Mouse (Mus musculus) kidney, adult 8-10 months (tissue): ENCODE measurements around the gene Best1.

Experiments used
- DNase-seq, 2 experiments: peaks; one replicate each; pipeline ENCODE4 v3.0.0; 2022

Best1 gene

DNA sequence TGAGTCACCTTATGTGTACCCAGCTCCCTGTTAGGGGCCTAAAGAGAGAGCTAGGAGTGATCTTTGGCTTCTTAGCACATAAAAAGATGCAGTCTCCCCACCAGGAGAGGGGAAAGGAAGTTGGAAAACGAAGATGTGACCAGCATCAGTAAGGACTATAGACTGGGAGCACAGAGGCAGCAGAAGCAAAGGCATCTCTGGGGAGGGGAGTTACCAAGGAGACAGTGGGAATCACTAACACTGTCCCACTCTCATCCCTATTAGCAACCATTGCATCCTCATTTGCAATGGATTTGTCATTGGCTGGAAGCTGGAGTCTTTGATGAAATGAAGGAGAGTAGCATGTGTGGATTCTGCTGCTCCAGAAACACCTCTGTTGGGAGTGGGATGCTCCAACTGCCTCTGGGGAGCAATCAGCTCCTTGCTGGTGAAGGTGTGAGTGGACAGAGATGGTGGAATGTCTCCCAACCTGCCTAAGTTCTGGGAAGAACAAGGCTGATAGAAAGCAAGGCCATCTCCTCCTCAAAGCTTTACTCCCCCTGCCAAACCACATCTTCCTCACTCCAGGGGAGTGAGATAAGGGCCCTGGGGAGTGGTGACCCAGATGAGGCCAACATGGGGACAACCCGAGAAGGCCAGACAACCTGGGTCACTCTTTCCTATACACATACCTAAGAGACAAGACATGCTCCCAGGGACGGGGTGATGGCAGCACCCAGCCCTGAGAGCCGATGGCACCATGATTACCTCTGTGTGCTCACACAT is 44.6 kb downstream of the Best1 start:
- no peak for DNase-seq

DNA sequence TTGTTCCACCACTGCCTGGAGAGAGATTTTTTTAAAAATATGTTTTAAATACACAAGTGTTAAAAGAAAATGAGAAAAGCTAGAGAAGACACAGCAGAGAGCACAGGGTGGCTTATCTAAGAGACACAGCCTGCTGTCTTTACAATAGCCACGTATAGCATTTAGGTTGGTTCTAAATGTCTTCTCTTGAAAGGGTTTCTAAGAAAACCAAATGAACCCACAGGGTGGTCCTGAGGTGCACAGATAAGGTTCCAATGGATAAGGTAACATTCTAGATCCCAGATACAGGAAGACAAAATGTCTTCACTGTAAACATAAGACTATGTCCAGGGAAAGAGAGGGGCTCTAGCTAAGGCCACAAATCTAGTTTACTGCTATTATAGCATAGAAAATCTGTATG is 46.0 kb downstream of the Best1 start:
- no peak for DNase-seq

GRCm38 (mm10) chr19:9954811-9955202 is 46.6 kb downstream of the Best1 start:
- no peak for DNase-seq

GRCm38 (mm10) chr19:9954055-9954810 is 47.2 kb downstream of the Best1 start:
- DNase-seq = peak; percentile 84 to 88

GRCm38 (mm10) chr19:9952912-9953311 is 48.5 kb downstream of the Best1 start:
- no peak for DNase-seq

GRCm38 (mm10) chr19:9952390-9952789 is 49.0 kb downstream of the Best1 start:
- no peak for DNase-seq

DNA sequence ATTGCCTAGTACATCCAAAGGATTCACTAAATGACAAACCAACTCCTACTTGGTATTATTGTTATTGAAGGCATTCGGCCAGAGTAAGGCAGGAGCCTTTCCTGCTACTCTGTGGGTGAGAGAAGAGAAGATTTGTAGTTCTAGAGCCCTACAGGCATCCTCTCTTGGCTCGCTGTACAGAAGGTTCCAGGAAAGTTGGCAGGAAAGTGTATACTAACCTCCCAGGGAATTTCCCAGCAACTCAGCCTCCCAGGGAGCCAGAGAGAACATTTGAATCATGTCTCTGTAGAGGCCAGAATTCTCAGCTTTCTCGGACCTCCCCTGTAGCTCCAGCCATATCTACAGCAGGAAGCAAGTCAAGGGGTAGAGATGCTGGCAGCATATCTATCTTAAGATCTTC is 54.4 kb downstream of the Best1 start:
- peak; percentile 51 to 72 for DNase-seq

DNA sequence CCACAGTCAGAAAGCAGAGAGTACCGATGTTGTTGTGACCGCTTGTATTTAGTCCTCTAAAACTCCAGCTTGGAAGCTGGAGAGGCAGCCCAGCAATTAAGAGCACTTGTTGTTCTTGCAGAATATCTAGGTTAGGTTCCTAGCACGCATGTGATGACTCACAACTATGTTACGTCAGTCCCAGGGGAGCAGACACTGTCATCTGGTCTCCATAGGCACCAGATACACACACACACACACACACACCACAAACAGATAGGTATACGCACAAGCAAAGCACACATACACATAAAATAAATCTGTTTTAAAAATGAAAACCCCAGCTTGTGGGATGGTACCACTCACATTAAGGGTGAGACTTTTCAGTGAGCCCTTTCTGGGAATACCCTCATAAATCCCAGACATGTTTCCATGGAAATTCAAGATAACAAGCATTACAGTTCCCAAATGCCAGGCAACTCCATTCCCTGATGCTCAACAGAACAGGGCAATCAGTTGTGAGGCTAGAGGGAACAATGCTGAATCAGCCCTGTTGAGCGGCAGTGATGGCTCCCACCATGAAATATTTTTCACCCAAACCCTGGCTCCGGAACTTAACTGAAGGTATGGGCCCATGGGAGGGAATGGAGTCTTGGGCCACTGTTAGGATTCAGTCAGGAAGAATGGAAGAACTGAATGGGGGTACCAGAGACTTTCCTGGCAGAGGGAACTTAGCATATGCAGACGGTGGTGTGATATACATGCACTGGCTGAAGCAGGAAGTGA is 55.5 kb downstream of the Best1 start:
- no peak for DNase-seq

DNA sequence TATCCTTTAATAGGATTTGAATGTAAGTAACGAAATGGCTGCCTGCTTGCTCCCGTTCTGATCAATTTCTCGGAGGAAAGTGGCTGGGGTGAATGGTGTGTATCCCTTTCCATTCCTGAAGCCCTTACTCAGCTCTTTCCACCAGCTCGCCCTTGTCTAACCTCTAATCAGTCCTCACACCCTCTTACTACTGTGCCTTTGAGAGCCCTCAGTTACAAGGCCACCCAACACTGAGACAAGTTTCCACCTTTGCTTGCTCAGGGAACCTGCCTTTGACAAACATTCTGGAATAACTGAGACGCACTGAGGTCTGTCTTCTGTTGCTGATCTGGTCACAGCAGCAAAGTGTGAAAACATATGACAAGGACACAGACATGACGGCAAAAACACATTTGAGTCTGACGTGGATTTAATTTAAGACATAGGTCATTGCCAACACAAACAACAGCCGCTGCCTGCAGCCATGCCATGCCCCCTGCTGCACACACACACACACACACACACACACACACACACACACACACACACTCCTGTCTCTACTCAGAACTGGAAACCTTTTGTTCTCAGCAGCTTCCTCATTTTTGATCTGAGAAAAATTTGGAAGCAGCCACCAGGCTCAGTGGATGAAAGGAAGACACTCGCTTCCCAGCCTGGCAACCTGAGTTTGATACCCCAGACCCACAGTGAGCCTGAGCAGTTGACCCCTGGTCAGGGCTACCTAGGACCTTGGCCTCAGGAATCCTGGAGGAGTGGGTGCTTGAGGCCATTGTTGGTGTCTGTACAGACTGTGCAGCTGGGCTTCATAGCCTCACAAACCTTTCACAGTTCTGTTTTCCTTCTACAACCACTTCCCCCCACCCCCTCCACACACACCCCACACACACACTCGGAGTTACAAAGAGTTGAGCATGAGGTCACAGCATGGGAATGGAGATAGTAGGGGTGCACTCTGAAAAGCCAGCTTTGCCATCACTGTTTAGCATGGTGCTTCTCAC is 58.6 kb downstream of the Best1 start:
- DNase-seq = no peak

GRCm38 (mm10) chr19:9941809-9942208 is 59.6 kb downstream of the Best1 start:
- peak; percentile 36 to 45 for DNase-seq

GRCm38 (mm10) chr19:9940903-9941302 is 60.5 kb downstream of the Best1 start:
- DNase-seq = no peak

- no peak for DNase-seq
These were observed 61.6 kb downstream of the Best1 start for GRCm38 (mm10) chr19:9939841-9940240.

- no peak for DNase-seq
These were observed 62.6 kb downstream of the Best1 start for GRCm38 (mm10) chr19:9938824-9939303.

- DNase-seq = no peak
These were observed 63.1 kb downstream of the Best1 start for GRCm38 (mm10) chr19:9938156-9938823.

GRCm38 (mm10) chr19:9937428-9937827 is 64.0 kb downstream of the Best1 start:
- no peak for DNase-seq

- no peak for DNase-seq
These were observed 64.9 kb downstream of the Best1 start for GRCm38 (mm10) chr19:9936579-9936978.
